Mouse (Mus musculus): ENCODE measurements around the gene Dnmbp. TPM values are rescaled to one million over a fixed set of nuclear protein-coding genes. Genes with fewer than 3 reads are reported as not detected.

The Dnmbp gene
- total RNA-seq, 1 experiment from 2014 or later, result 9.0 TPM

DNA sequence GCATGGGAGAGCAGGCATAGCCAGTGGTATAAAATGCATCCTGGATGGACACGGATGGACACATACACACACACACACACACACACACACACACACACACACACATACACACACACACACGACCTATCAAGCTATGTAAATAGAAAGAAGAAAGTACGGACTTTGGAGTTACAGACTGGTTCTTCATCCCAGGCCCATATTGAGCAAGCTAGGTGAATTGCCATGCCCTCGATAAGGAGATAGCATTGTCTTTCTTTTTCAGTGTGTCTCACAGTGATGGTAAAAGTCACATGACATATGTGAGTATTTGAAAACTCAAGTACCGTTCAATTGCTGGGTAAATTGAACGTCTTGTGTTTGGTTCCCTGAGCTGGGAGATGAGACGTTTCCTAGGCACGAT is 113.1 kb downstream of the Dnmbp start:
- no peak for ATAC-seq (replicated peaks; ENCODE audit: low read depth, poor library complexity, severe bottlenecking)

DNA sequence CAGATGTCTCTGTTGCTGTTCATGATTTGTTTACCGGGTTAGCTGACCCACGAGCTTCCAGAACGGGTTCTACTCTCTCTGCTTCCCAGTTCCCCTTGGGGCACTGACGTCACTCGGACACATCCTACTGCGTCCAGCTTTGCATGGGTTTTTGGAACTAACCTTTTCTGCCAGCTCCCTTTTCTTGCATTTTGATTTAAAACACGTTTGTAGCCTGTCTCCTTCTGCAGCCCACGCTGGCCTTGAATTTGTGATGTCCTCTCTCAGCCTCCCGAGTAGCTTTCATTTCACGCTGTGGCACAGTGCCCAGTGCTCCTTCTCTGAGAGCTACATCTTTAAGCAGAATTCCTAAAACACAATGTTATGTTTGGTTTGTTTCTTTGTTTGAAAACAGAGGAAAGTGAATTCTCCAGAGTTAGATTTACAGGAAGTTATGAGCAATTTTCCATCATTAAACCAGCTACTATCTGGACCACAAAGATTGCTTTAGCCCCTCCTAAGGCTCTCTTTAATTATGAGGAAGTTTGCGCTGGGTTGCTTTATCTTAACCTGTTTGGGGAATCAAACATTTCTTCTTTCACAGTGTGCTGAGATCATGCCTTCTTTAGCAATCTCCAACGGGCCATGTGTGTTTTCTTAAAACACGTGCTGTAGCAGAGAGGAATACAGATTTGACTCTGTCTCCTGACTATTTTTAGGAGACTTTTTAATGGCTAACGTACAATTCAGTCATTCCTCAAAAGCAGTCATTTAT is 124.2 kb downstream of the Dnmbp start:
- ATAC-seq (replicated peaks; ENCODE audit: low read depth, poor library complexity, severe bottlenecking), result peak; percentile 77

GRCm38 (mm10) chr19:43813315-43813714 is 126.7 kb downstream of the Dnmbp start:
- ATAC-seq (replicated peaks; ENCODE audit: low read depth, poor library complexity, severe bottlenecking), result no peak

GRCm38 (mm10) chr19:43811419-43811818 is 128.6 kb downstream of the Dnmbp start:
- ATAC-seq (replicated peaks; ENCODE audit: low read depth, poor library complexity, severe bottlenecking), result no peak

- peak; percentile 52 for ATAC-seq (replicated peaks; ENCODE audit: low read depth, poor library complexity, severe bottlenecking)
Measured at GRCm38 (mm10) chr19:43809331-43809730, 130.7 kb downstream of the Dnmbp start.

GRCm38 (mm10) chr19:43803866-43804265 is 136.1 kb downstream of the Dnmbp start:
- no peak for ATAC-seq (replicated peaks; ENCODE audit: low read depth, poor library complexity, severe bottlenecking)

- peak; percentile 74 for ATAC-seq (replicated peaks; ENCODE audit: low read depth, poor library complexity, severe bottlenecking)
Measured at GRCm38 (mm10) chr19:43801427-43802051, 138.5 kb downstream of the Dnmbp start.

GRCm38 (mm10) chr19:43797216-43797615 is 142.8 kb downstream of the Dnmbp start:
- 0 out of 2 replicates have a peak, but pooled peaks have one; percentile 41 for ATAC-seq (replicated peaks; ENCODE audit: low read depth, poor library complexity, severe bottlenecking)

Other genes starting within 250 kb of the Dnmbp start
- gene Cutc, start 187.2 kb downstream of the Dnmbp start, total RNA-seq (2017), result 51.0 and 58.6 TPM in 2 replicates
- gene Cox15, start 187.2 kb downstream of the Dnmbp start, total RNA-seq (2017), result 15.5 and 32.9 TPM in 2 replicates
- 0.15 and 0.37 TPM in 2 replicates for gene Abcc2, start 158.0 kb downstream of the Dnmbp start, total RNA-seq (2017)
- gene Cpn1, start 46.4 kb upstream of the Dnmbp start, total RNA-seq (2017), result 0.19 TPM in 1 of 2 replicates, not detected in the other
- gene Cyp2c23, start 89.0 kb upstream of the Dnmbp start, total RNA-seq (2017), result not detected in 2 replicates
- 30.6 and 35.3 TPM in 2 replicates for gene Erlin1, start 129.6 kb upstream of the Dnmbp start, total RNA-seq (2017)
- gene Chuk, start 167.3 kb upstream of the Dnmbp start, total RNA-seq (2017), result 55.9 and 60.6 TPM in 2 replicates
- gene Cwf19l1, start 195.7 kb upstream of the Dnmbp start, total RNA-seq (2017), result 39.3 and 51.6 TPM in 2 replicates
- 69.7 and 106 TPM in 2 replicates for gene Bloc1s2, start 206.3 kb upstream of the Dnmbp start, total RNA-seq (2017)

Data from common myeloid progenitor, adult 5-6 weeks (primary cell).